Mouse (Mus musculus) midbrain, embryonic 10.5 days (tissue): Measurements from ENCODE around the gene Rbfox2. TPM values are rescaled to one million over a fixed set of nuclear protein-coding genes. Genes with fewer than 3 reads are reported as not detected.

Source experiments
- DNase-seq: peaks from one replicate; pipeline ENCODE4 v3.0.0-alpha.2; 2017; ENCODE audit warnings: low spot score
- H3K27ac ChIP-seq: fragments of 300-500 bp; sonication (generic); replicated peaks from 2 replicates; pipeline ENCODE4 v1.5.1; 2016; ENCODE audit warnings: mild to moderate bottlenecking
- H3K27me3 ChIP-seq: fragments of 300-500 bp; sonication (generic); 2 replicates; pipeline ENCODE4 v1.6.1; 2016; ENCODE audit warnings: low read depth, mild to moderate bottlenecking; ENCODE audit not compliant: poor library complexity, severe bottlenecking
- H3K36me3 ChIP-seq: fragments of 300-500 bp; sonication (generic); 2 replicates; pipeline ENCODE4 v1.6.1; 2016; ENCODE audit warnings: mild to moderate bottlenecking, moderate library complexity
- H3K4me1 ChIP-seq: fragments of 300-500 bp; sonication (generic); 2 replicates; pipeline ENCODE4 v1.6.1; 2016
- H3K4me3 ChIP-seq: fragments of 300-500 bp; sonication (generic); 2 replicates; pipeline ENCODE4 v1.5.1; 2016; ENCODE audit warnings: mild to moderate bottlenecking, moderate library complexity
- H3K9me3 ChIP-seq: fragments of 300-500 bp; sonication (generic); replicated peaks from 2 replicates; pipeline ENCODE4 v1.6.1; 2016; ENCODE audit warnings: mild to moderate bottlenecking
- WGBS: fragments of 180-500 bp; shearing (Covaris S2); methylation state at CpG from one replicate; pipeline ENCODE4 v1.1.7; 2016; 5-methylcytosine and 5-hydroxymethylcytosine counted together
- polyA plus RNA-seq: library from polyadenylated mRNA; unstranded; fragments of >200 nt; fragmentation: Nextera tagmentation; extraction: Ambion mirVana; gene quantifications from 2 replicates; pipeline ENCODE4 v1.2.1, GENCODE M21; 2016

The Rbfox2 gene
- polyA plus RNA-seq, 1 experiment from 2014 or later, result 35.7 TPM

DNA sequence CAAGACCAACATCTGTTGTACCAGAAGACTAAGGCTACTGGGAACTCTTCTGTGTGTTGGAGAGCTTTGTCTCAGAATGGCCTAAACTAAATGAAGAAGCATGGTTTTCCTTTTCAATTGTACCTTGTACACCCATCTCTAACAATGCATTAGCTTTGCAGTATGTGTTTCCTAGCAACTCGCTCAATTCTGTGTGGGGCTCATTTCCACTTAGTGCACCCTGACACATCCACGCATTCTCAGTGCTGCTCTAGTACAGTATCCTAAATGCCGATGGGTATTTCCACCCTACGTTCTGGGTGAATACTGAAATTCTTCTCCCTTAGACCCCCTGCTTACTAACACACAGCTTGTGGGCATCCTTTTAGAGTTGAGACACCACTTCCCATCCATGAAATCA is 71.3 kb downstream of the Rbfox2 start:
- no peak for DNase-seq
- Histone ChIP-seq H3K27me3 (no peaks in the 10 kb centered on the region), H3K4me3 (no peak overlapping the region), H3K4me1 (peaks cover 23% of the 10 kb centered on the region), H3K9me3 (no peaks in the 10 kb centered on the region), H3K27ac (no peak overlapping the region), H3K36me3 (no peaks in the 10 kb centered on the region)
- WGBS, result 90% methylated on average over 4 of the region's 4 CpGs

DNA sequence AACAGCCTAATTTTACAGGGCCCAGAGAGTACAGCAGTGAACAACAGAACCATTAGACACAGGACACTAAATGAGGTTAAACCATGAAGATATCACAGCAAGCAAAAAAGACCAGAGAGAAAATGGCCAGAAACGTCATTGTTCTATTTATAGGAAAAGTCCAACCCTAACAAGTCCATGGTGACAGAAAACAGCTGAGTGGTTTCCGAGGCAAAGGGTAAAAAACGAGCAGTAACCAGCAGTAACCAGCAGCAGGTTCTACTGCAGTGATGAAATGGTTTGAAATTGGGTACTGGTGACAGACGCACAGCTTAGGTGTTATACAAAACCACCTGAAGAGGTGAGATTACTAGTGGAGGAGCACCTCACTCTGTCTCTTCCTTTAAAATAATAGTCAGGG is 72.5 kb downstream of the Rbfox2 start:
- 84% methylated on average over 4 of the region's 4 CpGs for WGBS
- Histone ChIP-seq H3K9me3 (no peaks in the 10 kb centered on the region), H3K27me3 (no peaks in the 10 kb centered on the region), H3K36me3 (no peaks in the 10 kb centered on the region), H3K4me1 (peaks cover 23% of the 10 kb centered on the region), H3K4me3 (no peak overlapping the region), H3K27ac (no peak overlapping the region)
- DNase-seq, result no peak

- WGBS, result 83% methylated on average over 3 of the region's 3 CpGs
These were observed 76.7 kb downstream of the Rbfox2 start for GRCm38 (mm10) chr15:77230144-77230543.

DNA sequence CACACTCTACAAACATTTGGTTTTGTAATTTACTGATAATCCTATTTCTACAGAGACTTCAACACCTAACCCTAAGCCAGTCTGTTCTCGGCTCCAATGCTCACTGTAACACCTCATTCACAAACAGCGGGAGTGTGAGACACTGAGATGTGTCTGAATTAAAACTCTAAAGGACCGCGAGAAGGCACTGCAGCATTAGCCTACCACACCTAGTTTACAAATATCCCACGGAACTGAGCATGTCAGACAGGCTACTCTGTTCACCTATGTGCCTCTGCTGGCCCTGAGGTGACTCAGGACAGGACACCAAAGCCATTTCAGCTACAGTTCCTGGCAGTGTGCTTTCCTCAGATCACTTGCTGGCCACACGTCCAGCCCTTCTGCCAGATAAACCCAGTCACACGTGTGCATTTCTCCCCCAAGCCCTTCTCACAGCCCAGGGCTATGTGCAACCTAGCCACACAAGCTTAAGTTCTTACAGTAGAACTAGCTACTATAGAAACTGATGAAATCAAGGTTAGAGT is 79.9 kb downstream of the Rbfox2 start:
- Histone ChIP-seq H3K27ac (no peak overlapping the region), H3K27me3 (no peaks in the 10 kb centered on the region), H3K9me3 (no peaks in the 10 kb centered on the region), H3K4me1 (peaks cover 14% of the 10 kb centered on the region), H3K36me3 (peaks cover 4% of the 10 kb centered on the region; the same call in 1 of the 2 replicates), H3K4me3 (no peak overlapping the region)
- WGBS, result 75% methylated on average over 7 of the region's 7 CpGs
- DNase-seq, result no peak

More at GRCm38 (mm10) chr15:77230144-77230543, 76.7 kb downstream of the Rbfox2 start:
- H3K27ac ChIP-seq, result no peak overlapping the region
- H3K9me3 ChIP-seq, result no peaks in the 10 kb centered on the region
- no peak for DNase-seq
- peaks cover 4% of the 10 kb centered on the region; the same call in 1 of the 2 replicates for H3K36me3 ChIP-seq
- H3K4me1 ChIP-seq, result peaks cover 25% of the 10 kb centered on the region
- no peak overlapping the region for H3K4me3 ChIP-seq
- H3K27me3 ChIP-seq, result no peaks in the 10 kb centered on the region

- Histone ChIP-seq H3K27ac (no peak overlapping the region), H3K27me3 (no peaks in the 10 kb centered on the region), H3K9me3 (no peaks in the 10 kb centered on the region), H3K36me3 (peaks cover 4% of the 10 kb centered on the region; the same call in 1 of the 2 replicates), H3K4me1 (peaks cover 14% of the 10 kb centered on the region), H3K4me3 (no peak overlapping the region)
- DNase-seq, result no peak
- 52% methylated on average over 4 of the region's 4 CpGs for WGBS
These were observed 80.9 kb downstream of the Rbfox2 start for GRCm38 (mm10) chr15:77225858-77226257.

DNA sequence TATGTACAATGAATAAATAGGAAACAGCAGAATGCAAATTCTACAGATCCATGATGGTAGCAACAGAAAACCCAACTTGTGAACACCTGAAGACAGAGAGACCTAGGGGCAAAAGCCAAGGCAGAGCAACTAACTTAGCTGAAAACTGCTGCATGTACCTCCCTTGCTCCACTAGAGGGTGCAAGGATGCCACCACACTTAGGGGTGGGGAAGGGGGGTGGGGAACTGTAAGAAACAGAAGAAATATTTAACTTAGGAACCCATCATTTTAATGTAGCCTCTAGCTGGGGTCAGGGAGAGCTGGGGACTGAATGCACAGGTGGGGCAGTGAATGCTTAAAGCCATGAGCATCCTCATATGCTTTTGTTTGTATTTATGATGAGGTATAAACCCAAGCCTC is 81.5 kb downstream of the Rbfox2 start:
- Histone ChIP-seq H3K4me3 (no peak overlapping the region), H3K27ac (no peak overlapping the region), H3K9me3 (no peaks in the 10 kb centered on the region), H3K27me3 (no peaks in the 10 kb centered on the region), H3K4me1 (peaks cover 14% of the 10 kb centered on the region), H3K36me3 (peaks cover 4% of the 10 kb centered on the region; the same call in 1 of the 2 replicates)
- peak; percentile 30 for DNase-seq

DNA sequence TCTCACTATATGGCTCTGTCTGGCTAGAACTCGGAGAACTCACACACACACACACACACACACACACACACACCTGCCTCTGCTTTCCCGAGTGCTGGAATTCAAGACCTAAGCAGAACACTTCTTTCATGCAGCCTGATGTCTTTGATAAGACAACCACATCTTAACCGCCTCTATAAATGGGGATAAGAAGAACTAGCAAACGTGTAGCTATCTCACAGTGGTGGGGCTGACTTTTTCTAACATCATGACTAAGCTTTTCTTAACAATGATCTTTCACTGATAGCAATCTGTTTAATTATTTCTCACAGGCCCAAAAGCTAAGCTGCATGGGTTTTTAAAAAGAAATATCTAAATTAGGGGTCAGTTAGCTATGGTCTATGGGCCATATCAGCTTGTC is 86.0 kb downstream of the Rbfox2 start:
- Histone ChIP-seq H3K36me3 (no peaks in the 10 kb centered on the region), H3K27ac (no peak overlapping the region), H3K4me3 (no peak overlapping the region), H3K4me1 (peaks cover 23% of the 10 kb centered on the region), H3K27me3 (no peaks in the 10 kb centered on the region), H3K9me3 (no peaks in the 10 kb centered on the region)
- no peak for DNase-seq
- WGBS, result 86% methylated on average over 4 of the region's 4 CpGs

DNA sequence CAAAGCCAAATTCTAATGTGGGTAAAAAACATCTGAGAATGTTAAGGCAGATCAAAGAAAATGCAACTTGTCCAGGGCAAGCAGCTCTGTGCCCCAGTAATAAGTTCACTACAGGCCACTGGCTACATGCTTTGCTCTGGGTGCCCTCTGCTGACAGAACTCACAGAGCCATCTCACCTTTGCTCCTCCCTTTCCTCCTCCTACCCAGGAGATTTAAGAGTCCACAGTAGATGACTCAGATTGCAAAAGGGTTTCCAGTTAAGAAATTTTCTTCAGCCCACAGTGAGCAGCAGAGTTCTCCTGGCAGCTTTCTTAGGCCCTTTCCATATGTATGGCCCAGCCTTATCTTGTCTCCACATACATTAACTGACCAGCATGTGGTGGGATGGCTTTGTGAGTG is 86.7 kb downstream of the Rbfox2 start:
- H3K36me3 ChIP-seq, result no peaks in the 10 kb centered on the region
- H3K4me3 ChIP-seq, result no peak overlapping the region
- no peak for DNase-seq
- no peaks in the 10 kb centered on the region for H3K9me3 ChIP-seq
- no peak overlapping the region for H3K27ac ChIP-seq
- H3K27me3 ChIP-seq, result no peaks in the 10 kb centered on the region
- peaks cover 24% of the 10 kb centered on the region for H3K4me1 ChIP-seq

DNA sequence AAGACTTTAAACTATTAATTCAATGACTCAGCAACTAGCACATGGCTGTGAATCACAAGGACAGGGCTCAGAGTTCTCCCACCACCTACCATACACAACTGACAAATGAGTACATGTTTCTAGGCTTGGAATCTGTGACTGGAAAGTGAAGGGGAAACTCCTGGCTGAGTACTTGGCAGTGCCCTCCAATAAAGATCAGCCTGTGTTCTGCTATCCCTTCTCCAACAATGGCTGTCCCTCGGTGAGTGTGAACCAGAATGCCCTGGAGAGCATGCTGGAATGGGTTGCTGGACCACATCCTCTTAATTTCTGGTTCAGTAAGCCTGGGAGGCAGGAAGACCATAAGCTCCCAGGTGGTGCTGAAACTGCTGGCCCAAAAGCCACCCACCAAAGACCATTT is 87.2 kb downstream of the Rbfox2 start:
- H3K27me3 ChIP-seq, result no peaks in the 10 kb centered on the region

DNA sequence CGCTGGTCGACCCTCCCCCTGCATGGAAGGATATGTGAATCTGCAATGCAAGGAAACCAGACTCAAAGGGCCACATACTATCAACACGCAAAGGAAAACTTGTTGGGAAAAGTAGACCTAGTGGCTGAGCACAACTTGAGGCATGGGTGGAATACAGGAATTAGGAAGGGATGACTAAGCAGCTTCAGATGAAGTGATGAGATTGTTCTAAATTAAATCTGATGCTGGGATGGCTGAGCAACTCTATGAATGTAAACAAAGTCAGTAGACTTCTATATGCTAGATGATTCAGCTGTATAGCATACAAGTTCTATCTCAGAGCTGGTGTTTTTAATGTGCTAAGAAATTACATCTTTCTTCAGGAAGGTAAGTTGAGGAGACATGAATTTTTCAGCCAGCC is 88.8 kb downstream of the Rbfox2 start:
- peaks cover 45% of the 10 kb centered on the region for H3K4me1 ChIP-seq

More for the DNA sequence above, 87.2 kb downstream of the Rbfox2 start:
- DNase-seq, result no peak
- no peaks in the 10 kb centered on the region for H3K36me3 ChIP-seq
- no peak overlapping the region for H3K4me3 ChIP-seq
- H3K9me3 ChIP-seq, result no peaks in the 10 kb centered on the region
- H3K4me1 ChIP-seq, result peaks cover 29% of the 10 kb centered on the region
- H3K27ac ChIP-seq, result no peak overlapping the region
- 73% methylated on average over 1 of the region's 1 CpGs for WGBS

DNA sequence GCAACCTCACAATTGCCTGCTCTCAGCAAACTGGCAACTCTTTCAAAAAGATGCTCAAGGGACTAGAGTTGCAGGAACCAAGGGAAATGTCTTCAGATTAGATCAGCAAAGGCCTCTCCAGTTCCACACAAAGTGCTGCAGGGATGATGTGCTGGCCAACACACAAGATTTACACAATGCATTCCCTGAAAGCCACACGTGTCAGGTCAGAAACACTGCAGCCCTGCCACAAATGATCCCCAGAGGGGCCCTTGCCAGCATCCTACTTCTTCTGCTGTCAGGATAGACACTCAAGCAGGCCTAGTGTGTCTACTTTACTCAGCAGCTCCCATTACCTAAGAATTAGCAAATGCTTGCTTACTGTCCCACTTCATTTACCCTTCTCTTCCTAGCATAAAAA is 89.3 kb downstream of the Rbfox2 start:
- no peak overlapping the region for H3K27ac ChIP-seq
- H3K4me3 ChIP-seq, result no peak overlapping the region
- no peaks in the 10 kb centered on the region for H3K36me3 ChIP-seq
- H3K27me3 ChIP-seq, result no peaks in the 10 kb centered on the region
- DNase-seq, result no peak
- H3K4me1 ChIP-seq, result peaks cover 49% of the 10 kb centered on the region
- no peaks in the 10 kb centered on the region for H3K9me3 ChIP-seq
- 85% methylated on average over 1 of the region's 1 CpGs for WGBS

More for the DNA sequence above, 88.8 kb downstream of the Rbfox2 start:
- Histone ChIP-seq H3K9me3 (no peaks in the 10 kb centered on the region), H3K4me3 (no peak overlapping the region), H3K27me3 (no peaks in the 10 kb centered on the region), H3K36me3 (no peaks in the 10 kb centered on the region), H3K27ac (no peak overlapping the region)
- WGBS, result 91% methylated on average over 3 of the region's 3 CpGs
- DNase-seq, result no peak

- Histone ChIP-seq H3K4me1 (peaks cover 52% of the 10 kb centered on the region), H3K27ac (no peak overlapping the region), H3K4me3 (no peak overlapping the region), H3K27me3 (no peaks in the 10 kb centered on the region), H3K36me3 (no peaks in the 10 kb centered on the region), H3K9me3 (no peaks in the 10 kb centered on the region)
- no peak for DNase-seq
- 93% methylated on average over 6 of the region's 6 CpGs for WGBS
These were observed 90.1 kb downstream of the Rbfox2 start for GRCm38 (mm10) chr15:77216704-77217103.

- Histone ChIP-seq H3K27ac (peak overlapping the region; percentile 64), H3K4me1 (peaks cover 52% of the 10 kb centered on the region), H3K36me3 (no peaks in the 10 kb centered on the region), H3K27me3 (no peaks in the 10 kb centered on the region), H3K9me3 (no peaks in the 10 kb centered on the region), H3K4me3 (0 out of 2 replicates have a peak overlapping the region, but pooled peaks have one; percentile 5)
- DNase-seq, result peak; percentile 23
- 19% methylated on average over 5 of the region's 5 CpGs for WGBS
These were observed 91.5 kb downstream of the Rbfox2 start for GRCm38 (mm10) chr15:77215178-77215800.
